Mouse (Mus musculus) kidney, adult 2 months (tissue): Measurements from ENCODE around the gene Zfp93.

ENCODE experiments used
- CTCF ChIP-seq: fragments of 200-500 bp; conservative IDR thresholded peaks from 2 replicates; pipeline ENCODE4 v1.5.1; 2011; ENCODE audit warnings: low read depth, mild to moderate bottlenecking, control low read depth, low read length, moderate library complexity, mixed read lengths; ENCODE audit not compliant: insufficient read depth, insufficient read length
- POLR2A ChIP-seq: fragments of 200-500 bp; IDR thresholded peaks from one replicate; pipeline ENCODE4 v1.6.1; 2011; ENCODE audit warnings: low read depth, low read length, control low read depth

- TF ChIP-seq CTCF (no peak), POLR2A (no peak)
These were observed 27.3 kb downstream of the Zfp93 start for GRCm38 (mm10) chr7:24297361-24298095.
